Mouse (Mus musculus) CH12.LX (cell line): ENCODE measurements around the gene Anapc15-ps.

Experiments used
- CHD2 ChIP-seq: IDR thresholded peaks from 2 replicates; pipeline ENCODE4 v1.6.1; 2011; ENCODE audit warnings: low read length, improper control_type of control experiment
- CTCF ChIP-seq, 2 experiments: IDR thresholded peaks in 1 of 2; conservative IDR thresholded peaks in 1 of 2; 2 replicates each; pipeline ENCODE4 v1.5.1; 2011 to 2012; ENCODE audit warnings: low read depth in 2 of 2, low read length in 2 of 2, improper control_type of control experiment in 1 of 2, inconsistent platforms in 1 of 2, mild to moderate bottlenecking in 1 of 2, moderate library complexity in 1 of 2
- ELF1 ChIP-seq: IDR thresholded peaks from 2 replicates; pipeline ENCODE4 v1.6.1; 2014; ENCODE audit warnings: low read depth, mild to moderate bottlenecking, inconsistent platforms, low read length, improper control_type of control experiment
- EP300 ChIP-seq: IDR thresholded peaks from 2 replicates; pipeline ENCODE4 v1.6.1; 2011; ENCODE audit warnings: low read length, improper control_type of control experiment
- ETS1 ChIP-seq: conservative IDR thresholded peaks from 2 replicates; pipeline ENCODE4 v1.6.1; 2012; ENCODE audit warnings: low read depth, mild to moderate bottlenecking, inconsistent platforms, low read length, improper control_type of control experiment, moderate library complexity
- MAX ChIP-seq: IDR thresholded peaks from 2 replicates; pipeline ENCODE4 v1.6.1; 2011; ENCODE audit warnings: low read length, improper control_type of control experiment
- MAZ ChIP-seq: IDR thresholded peaks from 2 replicates; pipeline ENCODE4 v1.6.1; 2012; ENCODE audit warnings: low read depth, mild to moderate bottlenecking, inconsistent platforms, low read length, improper control_type of control experiment, moderate library complexity
- ZNF384 ChIP-seq: IDR thresholded peaks from 2 replicates; pipeline ENCODE4 v1.6.1; 2012; ENCODE audit warnings: low read depth, low read length, improper control_type of control experiment, inconsistent platforms

DNA sequence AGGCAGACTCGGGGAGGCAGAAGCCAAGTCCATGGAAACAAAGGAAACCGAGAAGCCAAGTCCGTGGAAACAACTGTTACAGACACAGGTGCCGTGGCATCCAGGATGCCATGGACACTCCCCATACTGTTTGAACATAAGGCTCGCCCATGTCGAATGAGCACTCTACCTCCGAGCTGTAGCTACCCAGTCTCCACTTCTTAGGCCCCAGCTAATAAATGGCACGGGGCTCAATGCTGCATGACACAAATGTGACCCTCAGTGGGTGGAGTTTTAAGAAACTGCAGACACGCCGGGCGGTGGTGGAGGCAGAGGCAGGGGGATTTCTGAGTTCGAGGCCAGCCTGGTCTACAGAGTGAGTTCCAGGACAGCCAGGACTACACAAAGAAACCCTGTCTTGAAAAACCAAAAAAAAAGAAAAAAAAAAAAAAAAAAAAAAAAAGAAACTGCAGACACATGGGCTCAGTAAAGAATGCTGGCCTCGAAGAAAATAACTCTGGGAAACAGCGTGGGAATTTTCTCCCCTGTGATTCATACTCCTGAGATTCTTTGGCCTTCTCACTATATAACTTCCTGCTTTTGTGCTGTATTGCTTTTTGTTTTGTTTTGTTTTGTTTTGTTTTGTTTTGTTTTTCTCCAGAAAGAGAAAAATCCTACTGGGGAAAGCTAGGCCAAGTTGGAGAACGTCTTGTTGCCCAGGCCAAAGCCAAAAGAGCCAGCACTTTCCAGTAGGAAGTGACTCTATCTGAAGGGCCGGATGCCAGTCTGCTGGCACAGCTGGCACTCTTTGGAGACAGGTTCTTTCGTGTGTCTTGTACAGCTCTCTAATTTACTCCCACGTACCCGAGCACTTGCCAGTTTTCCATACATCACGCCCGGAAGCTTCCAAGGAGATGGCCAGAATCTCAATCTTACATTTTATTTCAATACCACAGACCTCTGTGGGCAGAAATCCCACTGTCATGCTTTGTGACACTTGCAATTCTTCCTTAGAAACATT lies 2.2 kb downstream of the Anapc15-ps start:
- no peak for TF ChIP-seq MAX
- no peak for TF ChIP-seq EP300
- TF ChIP-seq CTCF (conservative IDR thresholded peaks at IDR 0.05 in 1 of 2, IDR thresholded peaks at IDR 0.05 in 1 of 2; ENCODE audit: low read depth in 2 of 2, low read length in 2 of 2) = no peak
- no peak for TF ChIP-seq MAZ
- no peak for TF ChIP-seq CHD2
- no peak for TF ChIP-seq ZNF384
- TF ChIP-seq ETS1 = no peak
- TF ChIP-seq ELF1 = no peak
